Mouse (Mus musculus): ENCODE measurements around the gene Prkrip1.

DNA sequence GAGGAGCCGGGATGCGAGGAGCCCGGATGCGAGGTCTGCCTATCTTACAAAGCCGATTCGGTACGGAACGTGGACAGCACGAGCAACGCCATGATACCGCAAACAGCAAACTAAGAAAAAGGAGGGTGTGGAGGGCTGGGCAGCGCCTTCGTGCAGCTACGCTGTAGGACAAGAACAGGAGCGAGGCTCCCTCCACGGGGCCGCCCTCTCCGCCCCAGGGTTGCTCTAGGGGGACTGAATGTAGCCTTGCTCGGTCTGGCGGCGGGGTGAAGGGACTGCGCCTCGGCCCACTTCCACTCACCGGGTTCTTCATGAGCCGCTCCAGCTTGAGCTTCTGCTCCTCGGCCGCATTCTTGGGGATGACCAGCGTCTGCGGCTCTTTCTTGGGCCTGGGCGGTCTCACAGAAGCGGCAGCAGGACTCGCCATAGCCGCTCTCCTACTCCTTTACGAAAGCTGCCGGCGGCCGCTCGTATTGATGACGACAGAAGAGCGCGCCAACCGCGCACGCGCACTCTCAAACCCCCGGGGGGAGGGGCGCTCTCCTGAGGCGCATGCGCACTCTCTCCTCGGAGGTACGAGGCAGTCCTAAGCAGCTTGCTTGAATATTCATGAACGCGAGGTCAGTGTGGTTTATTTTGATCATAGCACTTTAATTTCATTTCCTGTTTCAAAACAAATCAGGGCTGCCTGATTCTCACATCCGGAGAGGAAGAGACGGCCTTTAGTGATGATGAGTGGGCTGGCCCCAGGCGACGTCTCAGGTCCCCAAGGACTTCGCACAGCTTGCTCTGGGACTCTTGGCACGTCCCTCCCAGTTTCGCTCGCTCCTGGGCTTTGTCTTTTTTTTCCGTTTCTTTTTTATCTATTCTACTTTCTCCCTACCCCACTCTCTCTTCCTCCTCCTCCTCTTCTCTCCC lies at the start of gene Prkrip1:
- TF ChIP-seq HCFC1 (IDR thresholded peaks at IDR 0.05; ENCODE audit: borderline replicate concordance, insufficient read depth, low read length) (peak; percentile 79; the same call in 1 of the 2 replicates), ZNF384 (IDR thresholded peaks at IDR 0.05; ENCODE audit: low read depth, low read length) (no peak; the same call in 1 of the 2 replicates), MAFK (IDR thresholded peaks at IDR 0.05; ENCODE audit: insufficient read depth, low read depth, low read length) (no peak), ZC3H11A (IDR thresholded peaks at IDR 0.05; ENCODE audit: borderline replicate concordance, low read depth, low read length) (no peak)
